Mouse (Mus musculus) 3134 (cell line): Measurements from ENCODE around the gene Actr3.

ENCODE experiments used
- DNase-seq: peaks from one replicate; pipeline ENCODE4 v3.0.0-alpha.2; 2011; ENCODE audit warnings: low spot score; ENCODE audit not compliant: insufficient read length; ENCODE audit errors: extremely low read depth

Gene Actr3

GRCm38 (mm10) chr1:125372855-125373254 is 62.7 kb downstream of the Actr3 start:
- DNase-seq = no peak

- peak; percentile 9 for DNase-seq
Measured at GRCm38 (mm10) chr1:125370779-125371178, 64.7 kb downstream of the Actr3 start.

- no peak for DNase-seq
Measured at GRCm38 (mm10) chr1:125365576-125365975, 70.0 kb downstream of the Actr3 start.

GRCm38 (mm10) chr1:125351416-125352037 is 84.0 kb downstream of the Actr3 start:
- DNase-seq = no peak

- DNase-seq = no peak
Measured at GRCm38 (mm10) chr1:125350843-125351242, 84.7 kb downstream of the Actr3 start.

- DNase-seq = no peak
Measured at GRCm38 (mm10) chr1:125345854-125346253, 89.7 kb downstream of the Actr3 start.

GRCm38 (mm10) chr1:125345448-125345847 is 90.1 kb downstream of the Actr3 start:
- no peak for DNase-seq

GRCm38 (mm10) chr1:125343105-125343504 is 92.4 kb downstream of the Actr3 start:
- DNase-seq = no peak
